Mouse (Mus musculus) cerebellum, adult 11 months (tissue): ENCODE data around the gene Fars2.
A peak's percentile ranks its signal among the peaks of the same experiment; 100 is the strongest.

Experiments
- DNase-seq: peaks from one replicate; pipeline ENCODE4 v3.0.0; 2022

Gene Fars2

GRCm38 (mm10) chr13:36735901-36736618, 618.8 kb downstream of the Fars2 start:
- DNase-seq, result peak; percentile 87

- DNase-seq, result no peak
Observed at GRCm38 (mm10) chr13:36736619-36736996, 619.4 kb downstream of the Fars2 start.

- no peak for DNase-seq
Observed at GRCm38 (mm10) chr13:36750056-36750455, 632.8 kb downstream of the Fars2 start.

- no peak for DNase-seq
Observed at GRCm38 (mm10) chr13:36751861-36752260, 634.6 kb downstream of the Fars2 start.

GRCm38 (mm10) chr13:36766801-36767200, 649.6 kb downstream of the Fars2 start:
- no peak for DNase-seq
